Mouse (Mus musculus) gastrocnemius, adult 2 months (tissue): ENCODE measurements around the gene Zfand6. TPM values are rescaled to one million over a fixed set of nuclear protein-coding genes. Genes with fewer than 3 reads are reported as not detected.

Experiments used
- DNase-seq: peaks from one replicate; pipeline ENCODE4 v3.0.0; 2022
- H3K27ac ChIP-seq: fragments of 200-600 bp; 2 replicates; pipeline ENCODE4 v1.8.1; 2022; ENCODE audit warnings: mild to moderate bottlenecking
- H3K4me3 ChIP-seq: fragments of 200-600 bp; 2 replicates; pipeline ENCODE4 v1.8.1; 2022; ENCODE audit warnings: mild to moderate bottlenecking, moderate library complexity
- CTCF ChIP-seq: fragments of 200-600 bp; IDR thresholded peaks from 2 replicates; pipeline ENCODE4 v1.8.1; 2022; ENCODE audit warnings: antibody characterized with exemption, mild to moderate bottlenecking, moderate library complexity
- intact Hi-C: fragments of 180-260 bp; cut with DNase I; formaldehyde crosslinking; loops from one replicate; pipeline ENCODE4 v1.15.1; 2025
- total RNA-seq, 2 experiments: library from RNA; stranded (reverse); gene quantifications; 2 replicates each; pipeline ENCODE4 v1.2.3; 2021

The Zfand6 gene
- total RNA-seq, 2 experiments from 2014 or later: 97.9 to 110 TPM

GRCm38 (mm10) chr7:84604501-84604900 is 85.3 kb downstream of the Zfand6 start:
- peak overlapping the region; percentile 84 for H3K4me3 ChIP-seq
- intact Hi-C loops: loop anchor here (10.0 kb wide), 1 partner anchor 80 kb away; the partner anchor contains the start of gene Zfand6
- TF ChIP-seq CTCF: no peak
- H3K27ac ChIP-seq: peak overlapping the region; percentile 86
- no peak for DNase-seq

GRCm38 (mm10) chr7:84601331-84601730 is 88.4 kb downstream of the Zfand6 start:
- intact Hi-C loops: loop anchor here (10.0 kb wide), 1 partner anchor 83 kb away; the partner anchor contains the start of gene Zfand6
- Histone ChIP-seq H3K27ac (no peak overlapping the region), H3K4me3 (no peak overlapping the region)
- DNase-seq: no peak
- TF ChIP-seq CTCF: no peak

- no peak for DNase-seq
- TF ChIP-seq CTCF: no peak
- intact Hi-C loops: loop anchor here (10.0 kb wide), 1 partner anchor 84 kb away; the partner anchor contains the start of gene Zfand6
These were observed 89.1 kb downstream of the Zfand6 start for GRCm38 (mm10) chr7:84600631-84601030.

GRCm38 (mm10) chr7:84596633-84597032 is 93.1 kb downstream of the Zfand6 start:
- Histone ChIP-seq H3K27ac (no peak overlapping the region), H3K4me3 (no peak overlapping the region)
- intact Hi-C loops: no loop called here
- TF ChIP-seq CTCF: no peak
- DNase-seq: no peak

More at GRCm38 (mm10) chr7:84600631-84601030, 89.1 kb downstream of the Zfand6 start:
- Histone ChIP-seq H3K4me3 (no peak overlapping the region), H3K27ac (no peak overlapping the region)

- DNase-seq: no peak
- H3K4me3 ChIP-seq: no peak overlapping the region
- no peak overlapping the region for H3K27ac ChIP-seq
- intact Hi-C loops: no loop called here
- TF ChIP-seq CTCF: no peak
These were observed 93.8 kb downstream of the Zfand6 start for GRCm38 (mm10) chr7:84596002-84596401.

GRCm38 (mm10) chr7:84594917-84595303 is 94.8 kb downstream of the Zfand6 start:
- DNase-seq: no peak
- intact Hi-C loops: loop anchor here (2.0 to 5.0 kb wide), 3 partner anchors 157 to 200 kb away; no protein-coding TSS in a partner anchor
- TF ChIP-seq CTCF: no peak
- H3K27ac ChIP-seq: no peak overlapping the region
- no peak overlapping the region for H3K4me3 ChIP-seq

GRCm38 (mm10) chr7:84594087-84594916 is 95.5 kb downstream of the Zfand6 start:
- Histone ChIP-seq H3K4me3 (no peak overlapping the region), H3K27ac (no peak overlapping the region)
- DNase-seq: no peak
- peak; percentile 56 for TF ChIP-seq CTCF
- intact Hi-C loops: loop anchor here (2.0 to 5.0 kb wide), 3 partner anchors 158 to 200 kb away; no protein-coding TSS in a partner anchor

- no peak overlapping the region for H3K4me3 ChIP-seq
- intact Hi-C loops: loop anchor here (5.0 kb wide), 1 partner anchor 161 kb away; no protein-coding TSS in a partner anchor
- TF ChIP-seq CTCF: no peak
These were observed 98.4 kb downstream of the Zfand6 start for GRCm38 (mm10) chr7:84591347-84591746.

GRCm38 (mm10) chr7:84590622-84591021 is 99.1 kb downstream of the Zfand6 start:
- DNase-seq: no peak
- H3K27ac ChIP-seq: no peak overlapping the region
- TF ChIP-seq CTCF: no peak
- intact Hi-C loops: loop anchor here (5.0 kb wide), 1 partner anchor 162 kb away; no protein-coding TSS in a partner anchor
- H3K4me3 ChIP-seq: no peak overlapping the region

More at GRCm38 (mm10) chr7:84591347-84591746, 98.4 kb downstream of the Zfand6 start:
- DNase-seq: no peak
- H3K27ac ChIP-seq: no peak overlapping the region

GRCm38 (mm10) chr7:84587101-84587783 is 102.5 kb downstream of the Zfand6 start:
- intact Hi-C loops: no loop called here
- no peak overlapping the region for H3K4me3 ChIP-seq
- H3K27ac ChIP-seq: no peak overlapping the region
- no peak for DNase-seq
- no peak for TF ChIP-seq CTCF

- H3K27ac ChIP-seq: no peak overlapping the region
- no peak for TF ChIP-seq CTCF
- H3K4me3 ChIP-seq: no peak overlapping the region
- intact Hi-C loops: no loop called here
- DNase-seq: no peak
These were observed 103.2 kb downstream of the Zfand6 start for GRCm38 (mm10) chr7:84586360-84587100.

GRCm38 (mm10) chr7:84585086-84585485 is 104.7 kb downstream of the Zfand6 start:
- intact Hi-C loops: no loop called here
- no peak for TF ChIP-seq CTCF
- Histone ChIP-seq H3K27ac (no peak overlapping the region), H3K4me3 (no peak overlapping the region)
- no peak for DNase-seq
